Mouse (Mus musculus) stomach, postnatal 0 days (tissue): ENCODE data around the gene Hapln2.

Source experiments
- CTCF ChIP-seq: IDR thresholded peaks from 2 replicates; pipeline ENCODE4 v1.5.1; 2016; ENCODE audit warnings: antibody characterized with exemption, low read depth, mild to moderate bottlenecking, moderate library complexity
- EP300 ChIP-seq: optimal IDR thresholded peaks from 2 replicates; pipeline ENCODE3; 2016; ENCODE audit warnings: antibody characterized with exemption

DNA sequence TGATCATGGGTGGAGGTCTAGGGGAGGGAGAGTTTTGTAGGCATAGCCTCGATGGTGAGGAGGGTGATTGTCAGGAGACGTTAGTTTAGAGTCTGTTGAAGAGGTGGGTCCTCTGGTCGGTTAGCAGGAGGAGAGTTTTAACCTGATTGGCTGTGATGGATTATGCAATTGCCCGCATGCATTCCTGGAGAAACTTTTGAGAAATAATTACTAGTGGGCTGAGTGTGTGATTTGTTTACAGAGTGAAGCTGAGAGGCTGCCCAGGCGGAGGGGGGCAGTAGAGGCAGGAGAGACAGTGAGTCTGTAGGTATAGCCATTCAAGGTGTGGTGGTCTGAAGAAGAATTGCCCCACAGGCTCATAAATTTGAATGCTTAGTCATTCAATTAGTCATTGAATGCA lies 6.1 kb upstream of the Hapln2 start:
- TF ChIP-seq CTCF (no peak), EP300 (no peak)
